23 mouse cellular contexts compared by ENCODE assay signal in genomic region chr4:150438621-150439020, GRCm38 (mm10).
A peak's percentile ranks its signal among the peaks of the same experiment; 100 is the strongest.
DNase-seq lines count a peak whose midpoint lies in the region; ATAC-seq and TF ChIP-seq lines count a peak whose summit lies in the region.
"Had no signal": no experiment of that assay in that cellular context is flagged by ENCODE, and none has a peak within 500 bp of the region (broad histone marks: within the 10 kb centered on the region; RNA-seq: fewer than 3 reads in every experiment).

No protein-coding gene starts in this region.

- peak; percentile 53 for ATAC-seq in granulocyte monocyte progenitor cell, adult 5-6 weeks (replicated peaks; ENCODE audit: poor library complexity, severe bottlenecking)
- peak; percentile 26; the same call in 1 of the 2 replicates for ATAC-seq in megakaryocyte progenitor cell, adult 5-6 weeks (replicated peaks; ENCODE audit: poor library complexity)
- no peak for ATAC-seq in hindbrain, embryonic 12.5 days (ENCODE audit: low FRiP score)
- ATAC-seq: CD4-positive, CD25-positive, alpha-beta regulatory T cell, adult 4 months; forebrain, embryonic 13.5 days; forebrain, embryonic 15.5 days had no signal

- no peak overlapping the region for H3K9ac ChIP-seq in MEL (ENCODE audit: control insufficient read depth, low read depth, low read length, poor library complexity, severe bottlenecking)
- no peak overlapping the region for H3K9ac ChIP-seq in hindbrain, embryonic 12.5 days
- H3K9ac ChIP-seq: embryonic facial prominence, embryonic 12.5 days; forebrain, embryonic 13.5 days; forebrain, embryonic 15.5 days had no signal

- TF ChIP-seq POLR2A in MEL (IDR thresholded peaks at IDR 0.05; ENCODE audit: control insufficient read depth in 1 of 2, insufficient read depth in 1 of 2, low read depth in 1 of 2, low read length in 2 of 2, poor library complexity in 1 of 2) = no peak

- no peak for TF ChIP-seq EP300 in MEL (IDR thresholded peaks at IDR 0.05; ENCODE audit: low read depth in 1 of 2, low read length in 2 of 2)

- H3K9me3 ChIP-seq in MEL (replicated peaks; ENCODE audit: insufficient read depth, low read length) = no peaks in the 10 kb centered on the region
- H3K9me3 ChIP-seq in hindbrain, embryonic 12.5 days (replicated peaks) = no peaks in the 10 kb centered on the region
- H3K9me3 ChIP-seq: embryonic facial prominence, embryonic 10.5 days; embryonic facial prominence, embryonic 12.5 days; forebrain, embryonic 13.5 days; forebrain, embryonic 15.5 days; G1E had no signal

- TF ChIP-seq RAD21 in MEL (IDR thresholded peaks at IDR 0.05; ENCODE audit: low read depth, low read length) = no peak

- no peak for TF ChIP-seq CTCF in MEL (IDR thresholded peaks at IDR 0.05 in 2 of 3, conservative IDR thresholded peaks at IDR 0.05 in 1 of 3; ENCODE audit: control insufficient read depth in 1 of 3, insufficient read depth in 1 of 3, low read depth in 2 of 3, low read length in 3 of 3, poor library complexity in 1 of 3, severe bottlenecking in 1 of 3)

- H3K4me1 ChIP-seq in MEL (ENCODE audit: control insufficient read depth in 1 of 2, insufficient read depth in 2 of 2, low read length in 2 of 2) = peaks cover 0 to 10% of the 10 kb centered on the region in 2 experiments; a peak in 2 of 4 replicates
- H3K4me1 ChIP-seq in hindbrain, embryonic 12.5 days = peaks cover 29% of the 10 kb centered on the region
- H3K4me1 ChIP-seq: embryonic facial prominence, embryonic 12.5 days had no signal

- WGBS in hindbrain, embryonic 12.5 days = 82% methylated on average over 6 of the region's 6 CpGs

- intact Hi-C loops in left cerebral cortex, postnatal 14 days (cut with DNase I) = no loop called here

- H3K4me2 ChIP-seq in hindbrain, embryonic 12.5 days (replicated peaks) = no peak overlapping the region
- H3K4me2 ChIP-seq: embryonic facial prominence, embryonic 12.5 days; forebrain, embryonic 13.5 days; forebrain, embryonic 15.5 days had no signal

- H3K27ac ChIP-seq in MEL (ENCODE audit: control insufficient read depth, low read depth, low read length) = no peak overlapping the region
- H3K27ac ChIP-seq in hindbrain, embryonic 12.5 days = no peak overlapping the region
- H3K27ac ChIP-seq: embryonic facial prominence, embryonic 10.5 days; embryonic facial prominence, embryonic 12.5 days; forebrain, embryonic 13.5 days; forebrain, embryonic 15.5 days had no signal

- H3K4me3 ChIP-seq in MEL (ENCODE audit: control insufficient read depth in 1 of 2, insufficient read depth in 1 of 2, low read depth in 2 of 2, low read length in 2 of 2) = no peak overlapping the region
- no peak overlapping the region for H3K4me3 ChIP-seq in hindbrain, embryonic 12.5 days
- H3K4me3 ChIP-seq: embryonic facial prominence, embryonic 10.5 days; embryonic facial prominence, embryonic 12.5 days; forebrain, embryonic 13.5 days; forebrain, embryonic 15.5 days had no signal

- DNase-seq in heart, adult 11 months = peak; percentile 35
- DNase-seq in heart, adult 9 months (ENCODE audit: low spot score in 2 of 2) = no peak
- DNase-seq in MEL (ENCODE audit: low read depth, low spot score) = peak; percentile 26
- no peak for DNase-seq in left cerebral cortex, postnatal 14 days (ENCODE audit: low spot score in 2 of 2)
- DNase-seq: adrenal gland, adult 2 months; adrenal gland, postnatal 10 days; adrenal gland, postnatal 25 days; B cell, adult 2 months; cerebellum, adult 11-12 months; cerebellum, adult 2 months; cerebellum, adult 9-10 months; cerebellum, postnatal 10 days; cerebellum, postnatal 25 days had no signal

- 0 out of 2 replicates have a peak, but pooled peaks cover 2% of the 10 kb centered on the region for H3K79me2 ChIP-seq in MEL (ENCODE audit: control insufficient read depth, insufficient read depth, low read length, poor library complexity)

- peaks cover 0 to 7% of the 10 kb centered on the region in 2 experiments; a peak in 2 of 4 replicates for H3K36me3 ChIP-seq in MEL (ENCODE audit: control insufficient read depth in 1 of 2, insufficient read depth in 2 of 2, low read length in 2 of 2)
- H3K36me3 ChIP-seq in hindbrain, embryonic 12.5 days = 0 out of 2 replicates have a peak, but pooled peaks cover 4% of the 10 kb centered on the region
- H3K36me3 ChIP-seq: embryonic facial prominence, embryonic 12.5 days; forebrain, embryonic 15.5 days had no signal

- no peaks in the 10 kb centered on the region for H3K27me3 ChIP-seq in MEL (ENCODE audit: control insufficient read depth in 1 of 2, insufficient read depth in 2 of 2, low read length in 2 of 2)
- no peaks in the 10 kb centered on the region for H3K27me3 ChIP-seq in hindbrain, embryonic 12.5 days
- H3K27me3 ChIP-seq: CH12.LX; embryonic facial prominence, embryonic 12.5 days; forebrain, embryonic 13.5 days; forebrain, embryonic 15.5 days had no signal

TF ChIP-seq in MEL, 35 proteins besides CTCF, POLR2A, EP300 and RAD21:
- TF ChIP-seq E2F4 (IDR thresholded peaks at IDR 0.05; ENCODE audit: borderline replicate concordance, low read depth, low read length) (no peak), MYC (IDR thresholded peaks at IDR 0.05; ENCODE audit: low read depth, low read length) (no peak), MAX (IDR thresholded peaks at IDR 0.05; ENCODE audit: low read length) (no peak), NRF1 (IDR thresholded peaks at IDR 0.05; ENCODE audit: insufficient read depth, low read depth, low read length, poor library complexity, severe bottlenecking) (no peak), ZMIZ1 (IDR thresholded peaks at IDR 0.05; ENCODE audit: low read depth, low read length) (no peak), GABPA (IDR thresholded peaks at IDR 0.05; ENCODE audit: low read depth, low read length) (no peak), TCF12 (IDR thresholded peaks at IDR 0.05; ENCODE audit: low read depth, low read length) (no peak), GATA1 (IDR thresholded peaks at IDR 0.05; ENCODE audit: low read depth, low read length) (no peak), SIN3A (IDR thresholded peaks at IDR 0.05; ENCODE audit: low read length) (no peak), CHD1 (IDR thresholded peaks at IDR 0.05; ENCODE audit: low read depth, low read length) (no peak), USF2 (IDR thresholded peaks at IDR 0.05; ENCODE audit: borderline replicate concordance in 1 of 2, insufficient read depth in 1 of 2, low read depth in 1 of 2, low read length in 2 of 2) (no peak), USF1 (IDR thresholded peaks at IDR 0.05; ENCODE audit: low read depth, low read length) (no peak), HCFC1 (IDR thresholded peaks at IDR 0.05; ENCODE audit: low read depth, low read length) (no peak), MXI1 (IDR thresholded peaks at IDR 0.05; ENCODE audit: low read depth, low read length) (no peak), MAFK (IDR thresholded peaks at IDR 0.05; ENCODE audit: borderline replicate concordance, low read depth, low read length) (no peak), POLR2AphosphoS5 (IDR thresholded peaks at IDR 0.05; ENCODE audit: borderline replicate concordance, low read depth, low read length) (no peak), MYB (IDR thresholded peaks at IDR 0.05; ENCODE audit: low read depth, low read length) (no peak)

Comparison
In these comparisons a context has a peak if more than half of its experiments do, and no peak if none do; other contexts are left out.
1. DNase-seq: peak in heart, adult 11 months (single experiment) and MEL (single experiment); none in heart, adult 9 months (0 of 2) and left cerebral cortex, postnatal 14 days (0 of 2).